Mouse (Mus musculus): Measurements from ENCODE around the gene Speg. TPM values are rescaled to one million over a fixed set of nuclear protein-coding genes. Genes with fewer than 3 reads are reported as not detected.

Gene Speg
- total RNA-seq, 1 experiment: 31.2 TPM

DNA sequence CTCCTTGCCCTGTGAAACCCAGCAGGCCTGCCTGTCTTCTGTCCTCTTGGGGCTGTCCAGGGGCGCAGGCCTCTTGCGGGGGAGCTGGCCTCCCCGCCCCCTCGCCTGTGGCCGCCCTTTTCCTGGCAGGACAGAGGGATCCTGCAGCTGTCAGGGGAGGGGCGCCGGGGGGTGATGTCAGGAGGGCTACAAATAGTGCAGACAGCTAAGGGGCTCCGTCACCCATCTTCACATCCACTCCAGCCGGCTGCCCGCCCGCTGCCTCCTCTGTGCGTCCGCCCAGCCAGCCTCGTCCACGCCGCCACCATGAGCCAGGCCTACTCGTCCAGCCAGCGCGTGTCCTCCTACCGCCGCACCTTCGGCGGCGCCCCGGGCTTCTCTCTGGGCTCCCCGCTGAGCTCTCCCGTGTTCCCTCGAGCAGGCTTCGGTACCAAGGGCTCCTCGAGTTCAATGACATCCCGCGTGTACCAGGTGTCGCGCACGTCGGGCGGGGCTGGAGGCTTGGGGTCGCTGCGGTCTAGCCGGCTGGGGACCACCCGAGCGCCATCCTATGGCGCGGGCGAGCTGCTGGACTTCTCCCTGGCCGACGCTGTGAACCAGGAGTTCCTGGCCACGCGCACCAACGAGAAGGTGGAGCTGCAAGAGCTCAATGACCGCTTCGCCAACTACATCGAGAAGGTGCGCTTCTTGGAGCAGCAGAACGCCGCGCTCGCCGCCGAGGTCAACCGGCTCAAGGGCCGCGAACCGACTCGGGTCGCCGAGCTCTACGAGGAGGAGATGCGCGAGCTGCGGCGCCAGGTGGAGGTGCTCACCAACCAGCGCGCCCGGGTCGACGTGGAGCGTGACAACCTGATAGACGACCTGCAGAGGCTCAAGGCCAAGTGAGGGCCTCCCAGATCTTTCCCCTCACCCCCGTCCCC lies 14.7 kb upstream of the Speg start, which contains the start of gene Des:
Des (plus strand) TSS at position 218 of the 920 bp plus-strand sequence.
- H3K9ac ChIP-seq (ENCODE audit: insufficient read depth, low read depth, low read length, poor library complexity, severe bottlenecking): peak within 1 kb of the TSS; percentile 33
- TF ChIP-seq HCFC1 (IDR thresholded peaks at IDR 0.05; ENCODE audit: borderline replicate concordance, insufficient read depth, low read length): no peak
- no peak for TF ChIP-seq ZNF384 (IDR thresholded peaks at IDR 0.05; ENCODE audit: low read depth, low read length)
- TF ChIP-seq ZC3H11A (IDR thresholded peaks at IDR 0.05; ENCODE audit: borderline replicate concordance, low read depth, low read length): no peak
- TF ChIP-seq CHD2 (IDR thresholded peaks at IDR 0.05; ENCODE audit: low read depth, low read length): no peak
- TF ChIP-seq MAFK (IDR thresholded peaks at IDR 0.05; ENCODE audit: insufficient read depth, low read depth, low read length): no peak
- H3K36me3 ChIP-seq (ENCODE audit: control insufficient read depth, insufficient read depth, low read length, poor library complexity, severe bottlenecking): no peaks in the 10 kb centered on the region
- no peak within 1 kb of the TSS for H3K27ac ChIP-seq (ENCODE audit: insufficient read depth, low read depth, low read length, poor library complexity, severe bottlenecking)
- DNase-seq (ENCODE audit: low read depth, low spot score): no peak
- in situ Hi-C loops (cut with MboI; ENCODE audit: low sequenced_read_pairs in 2 of 2, unreplicated experiment in 2 of 2): no loop called here
- H3K9me3 ChIP-seq (ENCODE audit: control insufficient read depth, insufficient read depth, low read depth, low read length): no peaks in the 10 kb centered on the region
- H3K4me3 ChIP-seq (ENCODE audit: insufficient read depth in 1 of 2, low read depth in 1 of 2, low read length in 2 of 2, poor library complexity in 1 of 2, severe bottlenecking in 1 of 2): peak within 1 kb of the TSS; percentile 54 to 61
- peaks cover 0 to 6% of the 10 kb centered on the region in 2 experiments; a peak in 1 of 4 replicates for H3K4me1 ChIP-seq (ENCODE audit: control insufficient read depth in 2 of 2, insufficient read depth in 2 of 2, low read length in 2 of 2, poor library complexity in 1 of 2)

GRCm38 (mm10) chr1:75361123-75361522 lies 14.0 kb upstream of the Speg start:
- Histone ChIP-seq H3K4me3 (ENCODE audit: insufficient read depth in 1 of 2, low read depth in 1 of 2, low read length in 2 of 2, poor library complexity in 1 of 2, severe bottlenecking in 1 of 2) (no peak overlapping the region), H3K4me1 (ENCODE audit: control insufficient read depth in 2 of 2, insufficient read depth in 2 of 2, low read length in 2 of 2, poor library complexity in 1 of 2) (peaks cover 0 to 6% of the 10 kb centered on the region in 2 experiments; a peak in 1 of 4 replicates), H3K9ac (ENCODE audit: insufficient read depth, low read depth, low read length, poor library complexity, severe bottlenecking) (no peak overlapping the region), H3K36me3 (ENCODE audit: control insufficient read depth, insufficient read depth, low read length, poor library complexity, severe bottlenecking) (no peaks in the 10 kb centered on the region), H3K9me3 (ENCODE audit: control insufficient read depth, insufficient read depth, low read depth, low read length) (no peaks in the 10 kb centered on the region), H3K27ac (ENCODE audit: insufficient read depth, low read depth, low read length, poor library complexity, severe bottlenecking) (no peak overlapping the region)
- in situ Hi-C loops (cut with MboI; ENCODE audit: low sequenced_read_pairs in 2 of 2, unreplicated experiment in 2 of 2): no loop called here
- no peak for DNase-seq (ENCODE audit: low read depth, low spot score)
- TF ChIP-seq HCFC1 (IDR thresholded peaks at IDR 0.05; ENCODE audit: borderline replicate concordance, insufficient read depth, low read length): no peak
- TF ChIP-seq ZNF384 (IDR thresholded peaks at IDR 0.05; ENCODE audit: low read depth, low read length): no peak
- no peak for TF ChIP-seq MAFK (IDR thresholded peaks at IDR 0.05; ENCODE audit: insufficient read depth, low read depth, low read length)
- TF ChIP-seq CHD2 (IDR thresholded peaks at IDR 0.05; ENCODE audit: low read depth, low read length): no peak

DNA sequence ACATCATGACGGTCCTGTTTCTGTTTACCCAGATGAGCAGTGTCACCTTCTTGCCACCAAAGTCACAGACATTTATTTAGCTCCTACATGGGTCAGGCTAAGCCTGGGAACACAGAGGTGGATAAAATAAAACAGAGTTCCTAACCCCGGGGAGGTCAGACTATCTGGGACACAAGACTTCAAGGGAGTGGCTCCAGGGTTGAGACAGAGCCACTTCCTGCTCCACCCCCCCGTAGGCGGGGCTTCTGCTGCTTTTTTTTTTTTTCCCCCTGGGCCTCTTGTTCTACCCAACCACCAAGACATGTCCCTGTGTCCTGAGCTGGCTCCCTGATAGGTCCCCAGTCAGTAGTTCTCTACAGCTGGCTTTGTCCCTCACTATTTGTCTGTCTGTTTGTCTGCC lies 13.3 kb upstream of the Speg start:
- peak; percentile 69 for DNase-seq (ENCODE audit: low read depth, low spot score)
- in situ Hi-C loops (cut with MboI; ENCODE audit: low sequenced_read_pairs in 2 of 2, unreplicated experiment in 2 of 2): no loop called here

DNA sequence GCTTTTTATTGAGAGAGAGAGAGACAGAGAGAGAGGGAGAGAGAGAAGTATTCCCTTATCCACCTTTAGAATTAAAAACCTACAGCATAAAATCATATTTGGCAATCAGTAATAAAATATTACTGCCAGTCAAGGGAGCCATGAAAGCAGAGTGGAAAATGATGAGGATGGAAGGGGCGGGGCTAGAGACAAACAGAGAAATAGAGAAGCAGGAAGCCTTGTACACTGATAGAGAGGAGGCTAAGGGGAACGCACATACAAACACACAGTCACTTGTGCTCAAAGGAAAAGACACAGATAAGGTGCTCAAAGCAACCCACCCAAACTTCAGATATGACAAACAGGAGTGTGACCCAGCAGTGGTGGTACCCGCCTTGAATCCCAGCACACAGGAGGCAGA lies 11.2 kb upstream of the Speg start:
- no peaks in the 10 kb centered on the region for H3K36me3 ChIP-seq (ENCODE audit: control insufficient read depth, insufficient read depth, low read length, poor library complexity, severe bottlenecking)

More for the DNA sequence above, 13.3 kb upstream of the Speg start:
- TF ChIP-seq ZNF384 (IDR thresholded peaks at IDR 0.05; ENCODE audit: low read depth, low read length): peak; percentile 98
- TF ChIP-seq HCFC1 (IDR thresholded peaks at IDR 0.05; ENCODE audit: borderline replicate concordance, insufficient read depth, low read length): no peak
- TF ChIP-seq MAFK (IDR thresholded peaks at IDR 0.05; ENCODE audit: insufficient read depth, low read depth, low read length): no peak
- TF ChIP-seq CHD2 (IDR thresholded peaks at IDR 0.05; ENCODE audit: low read depth, low read length): no peak
- Histone ChIP-seq H3K9me3 (ENCODE audit: control insufficient read depth, insufficient read depth, low read depth, low read length) (no peaks in the 10 kb centered on the region), H3K36me3 (ENCODE audit: control insufficient read depth, insufficient read depth, low read length, poor library complexity, severe bottlenecking) (no peaks in the 10 kb centered on the region), H3K9ac (ENCODE audit: insufficient read depth, low read depth, low read length, poor library complexity, severe bottlenecking) (peak overlapping the region; percentile 4; the same call in 1 of the 2 replicates), H3K4me3 (ENCODE audit: insufficient read depth in 1 of 2, low read depth in 1 of 2, low read length in 2 of 2, poor library complexity in 1 of 2, severe bottlenecking in 1 of 2) (peak overlapping the region in 1 of 2 experiments; percentile 8; a peak in 1 of 4 replicates), H3K4me1 (ENCODE audit: control insufficient read depth in 2 of 2, insufficient read depth in 2 of 2, low read length in 2 of 2, poor library complexity in 1 of 2) (peaks cover 0 to 6% of the 10 kb centered on the region in 2 experiments; a peak in 1 of 4 replicates), H3K27ac (ENCODE audit: insufficient read depth, low read depth, low read length, poor library complexity, severe bottlenecking) (no peak overlapping the region)

More for the DNA sequence above, 11.2 kb upstream of the Speg start:
- TF ChIP-seq CHD2 (IDR thresholded peaks at IDR 0.05; ENCODE audit: low read depth, low read length): no peak
- TF ChIP-seq ZNF384 (IDR thresholded peaks at IDR 0.05; ENCODE audit: low read depth, low read length): no peak
- no peak for TF ChIP-seq MAFK (IDR thresholded peaks at IDR 0.05; ENCODE audit: insufficient read depth, low read depth, low read length)
- Histone ChIP-seq H3K9ac (ENCODE audit: insufficient read depth, low read depth, low read length, poor library complexity, severe bottlenecking) (no peak overlapping the region), H3K9me3 (ENCODE audit: control insufficient read depth, insufficient read depth, low read depth, low read length) (no peaks in the 10 kb centered on the region), H3K4me3 (ENCODE audit: insufficient read depth in 1 of 2, low read depth in 1 of 2, low read length in 2 of 2, poor library complexity in 1 of 2, severe bottlenecking in 1 of 2) (no peak overlapping the region), H3K27ac (ENCODE audit: insufficient read depth, low read depth, low read length, poor library complexity, severe bottlenecking) (no peak overlapping the region), H3K4me1 (ENCODE audit: control insufficient read depth in 2 of 2, insufficient read depth in 2 of 2, low read length in 2 of 2, poor library complexity in 1 of 2) (peaks cover 0 to 6% of the 10 kb centered on the region in 2 experiments; a peak in 1 of 4 replicates)
- DNase-seq (ENCODE audit: low read depth, low spot score): no peak
- in situ Hi-C loops (cut with MboI; ENCODE audit: low sequenced_read_pairs in 2 of 2, unreplicated experiment in 2 of 2): no loop called here

All from ES-E14 (cell line).